Mouse (Mus musculus): ENCODE data around the gene Rora.

The Rora gene

DNA sequence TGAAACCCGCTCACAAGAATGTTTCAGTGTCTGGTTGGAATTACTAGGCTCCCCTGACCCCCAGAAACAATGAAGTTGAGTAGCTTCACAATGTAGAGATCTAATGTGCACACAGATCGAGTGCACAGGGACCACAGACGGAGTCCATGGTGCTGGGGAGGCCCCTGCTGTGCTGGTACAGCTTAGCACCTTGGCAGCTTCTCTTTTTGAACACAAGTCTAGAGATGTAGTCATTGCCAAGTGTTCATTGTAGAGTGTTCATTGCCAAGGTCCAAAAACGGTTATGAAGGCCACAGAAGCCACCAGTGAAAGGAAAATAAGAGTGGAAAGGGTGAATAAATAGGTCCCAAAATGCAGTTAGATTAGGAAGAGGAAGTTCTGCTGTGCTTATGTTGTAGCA lies 737.0 kb downstream of the Rora start:
- no peak for DNase-seq (ENCODE audit: low spot score in 2 of 2)

- no peak for DNase-seq (ENCODE audit: low spot score in 2 of 2)
These were observed 740.6 kb downstream of the Rora start for GRCm38 (mm10) chr9:69394234-69394633.

- no peak for DNase-seq (ENCODE audit: low spot score in 2 of 2)
These were observed 743.8 kb downstream of the Rora start for GRCm38 (mm10) chr9:69397432-69397759.

DNA sequence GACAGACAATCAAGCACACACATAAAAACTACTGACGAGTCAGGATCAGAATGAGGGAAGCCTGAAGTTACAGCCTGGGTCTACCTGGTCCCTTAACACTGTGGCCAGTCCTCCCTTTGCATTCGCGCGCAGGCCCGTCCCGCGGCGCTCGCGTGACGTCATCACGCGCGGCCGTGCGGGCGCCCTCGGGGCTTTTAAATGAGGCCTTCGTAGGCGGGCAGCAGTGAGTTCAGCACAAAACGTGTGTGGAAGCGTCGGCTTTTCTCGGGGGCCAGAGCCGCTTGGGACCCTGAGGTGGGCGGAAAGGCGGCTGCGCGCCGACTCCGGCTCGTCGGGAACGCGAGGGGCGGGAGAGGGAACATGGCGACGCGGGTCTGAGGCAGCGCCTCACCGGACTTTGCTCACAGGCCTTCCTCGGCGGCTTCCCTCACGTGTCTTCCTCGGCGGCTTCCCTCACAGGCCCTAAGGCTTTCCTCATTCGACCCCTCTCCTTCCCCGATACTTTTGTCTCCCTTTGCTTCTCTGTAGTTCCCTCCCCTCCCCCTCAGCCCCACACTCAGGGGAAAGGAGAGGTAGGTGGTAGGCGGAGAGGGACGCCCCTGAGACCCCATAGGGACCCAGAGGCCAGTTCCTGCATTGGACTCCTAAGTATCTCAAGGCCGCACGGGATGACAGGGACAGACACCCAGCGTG lies 744.3 kb downstream of the Rora start, which contains the start of gene Ice2:
Gene Ice2, plus strand, starts transcription at position 147 of the 693 bp plus-strand sequence.
- peak; percentile 59 to 69 for DNase-seq (ENCODE audit: low spot score in 2 of 2)

- no peak for DNase-seq (ENCODE audit: low spot score in 2 of 2)
These were observed 744.9 kb downstream of the Rora start for GRCm38 (mm10) chr9:69398453-69398850.

DNA sequence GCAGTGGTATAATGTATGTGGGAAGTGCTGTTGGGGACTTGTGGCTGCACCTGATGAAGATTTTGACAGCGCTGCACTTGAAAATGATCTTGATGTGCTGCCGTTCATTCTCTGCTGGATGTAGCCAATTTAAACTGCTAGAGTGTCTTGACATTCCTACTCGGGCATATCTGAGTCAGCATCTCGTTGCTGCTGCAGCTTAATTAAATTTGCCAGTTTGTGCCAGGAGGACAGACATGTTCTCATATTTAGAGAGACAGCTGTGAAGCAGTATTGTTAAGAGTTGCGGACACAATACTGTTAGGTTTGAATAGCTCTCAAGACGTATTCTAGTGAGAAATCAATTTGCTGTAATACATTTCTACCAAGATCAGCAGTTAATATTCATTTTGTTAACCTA lies 751.1 kb downstream of the Rora start:
- DNase-seq (ENCODE audit: low spot score in 2 of 2) = no peak

- DNase-seq (ENCODE audit: low spot score in 2 of 2) = no peak
These were observed 765.9 kb downstream of the Rora start for GRCm38 (mm10) chr9:69419476-69419875.

DNA sequence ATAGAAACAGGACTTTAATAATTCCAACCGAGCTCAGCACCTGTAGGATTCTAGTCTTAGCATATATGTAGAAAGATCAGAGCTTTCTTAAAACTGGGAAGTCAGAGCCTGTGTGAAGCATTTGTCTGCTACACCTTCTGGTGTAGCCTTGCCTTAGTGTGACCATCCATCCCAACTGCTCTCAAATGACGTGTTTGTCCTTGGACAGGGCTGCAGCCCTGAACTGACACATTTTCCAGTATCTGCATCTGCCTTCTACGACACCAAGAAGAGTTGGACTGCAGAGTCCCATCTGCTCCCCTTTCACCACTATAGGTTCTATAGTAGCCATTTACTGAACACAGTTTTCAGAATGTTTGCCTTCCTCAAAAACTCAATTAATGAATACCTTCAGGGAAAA lies 776.9 kb downstream of the Rora start:
- no peak for DNase-seq (ENCODE audit: low spot score in 2 of 2)

DNA sequence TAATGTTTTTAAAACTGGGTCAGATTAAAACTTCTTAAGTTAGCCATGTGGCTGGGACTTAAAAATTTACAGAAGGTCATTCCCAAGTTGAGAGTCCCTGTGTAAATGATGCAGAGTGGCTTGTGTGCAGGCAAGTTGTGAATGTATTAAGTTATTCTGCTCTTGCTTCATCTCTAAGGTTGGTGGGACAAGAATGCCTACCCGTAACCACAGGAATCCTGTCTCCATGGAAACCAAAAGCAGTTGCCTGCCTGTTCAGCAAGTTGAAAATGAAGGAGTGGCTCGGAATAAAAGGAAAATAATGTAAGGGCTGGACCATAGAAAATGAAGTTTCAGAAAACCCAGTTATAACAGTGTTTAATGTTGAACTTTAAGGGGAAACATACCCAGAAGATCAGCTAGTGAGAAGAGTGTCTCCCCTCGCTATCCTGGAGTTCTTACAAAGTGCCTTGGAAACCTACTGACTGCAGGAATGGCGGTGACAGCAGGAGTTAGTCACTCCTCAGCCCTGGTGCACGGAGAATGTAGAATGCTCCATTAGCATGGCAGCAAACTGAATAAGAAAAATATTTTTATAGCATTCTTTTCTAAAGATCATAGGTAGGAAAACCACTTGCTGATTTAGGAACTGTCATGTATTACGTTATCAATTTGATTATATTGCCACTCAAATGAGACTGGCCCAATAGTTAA lies 778.4 kb downstream of the Rora start:
- DNase-seq (ENCODE audit: low spot score in 2 of 2) = peak in 1 of 2 experiments; percentile 22

DNA sequence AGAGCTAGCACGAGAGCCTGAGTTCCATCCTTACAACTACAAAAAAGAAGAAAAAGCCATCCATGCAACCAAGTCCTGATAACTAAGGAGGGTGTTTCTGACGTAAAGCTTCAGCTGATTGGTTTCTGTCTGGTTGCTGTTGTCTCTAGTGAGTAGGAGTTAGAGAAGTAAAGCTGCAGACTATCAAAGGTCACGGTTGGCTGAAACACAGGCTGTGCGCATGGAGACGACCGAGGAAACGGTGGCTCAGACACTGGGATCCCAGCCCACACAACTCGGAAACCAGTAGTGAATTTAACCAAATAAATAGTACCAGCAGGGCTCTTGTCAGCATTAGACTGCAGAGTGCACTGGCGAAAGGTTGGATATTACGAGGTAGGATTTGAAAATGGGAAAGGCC lies 781.6 kb downstream of the Rora start:
- DNase-seq (ENCODE audit: low spot score in 2 of 2) = no peak

DNA sequence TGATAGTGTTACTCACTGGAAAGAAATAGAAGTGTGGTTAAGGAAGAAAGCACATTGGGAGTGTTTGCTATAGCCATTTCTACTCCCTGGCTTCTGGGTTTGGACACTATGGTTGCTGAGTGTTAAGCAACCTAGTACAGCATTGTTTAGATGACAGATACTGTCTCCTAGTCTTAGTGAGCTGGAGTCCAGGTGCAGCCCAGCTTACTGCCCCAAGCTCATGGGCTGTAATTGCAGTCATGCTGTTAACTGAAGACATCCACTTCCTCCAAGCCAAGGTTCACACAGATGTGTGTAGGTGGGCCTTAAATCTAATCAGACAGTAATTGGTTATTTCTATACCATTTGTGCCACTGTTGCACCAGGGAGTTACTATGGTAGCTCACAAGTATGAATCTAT lies 782.1 kb downstream of the Rora start:
- no peak for DNase-seq (ENCODE audit: low spot score in 2 of 2)

Data from urinary bladder, postnatal 36 days (tissue).